Mouse (Mus musculus) midbrain, embryonic 12.5 days (tissue): ENCODE measurements around the gene Eif5. TPM values are rescaled to one million over a fixed set of nuclear protein-coding genes. Genes with fewer than 3 reads are reported as not detected.
A peak's percentile ranks its signal among the peaks of the same experiment; 100 is the strongest.

Source experiments
- ATAC-seq: fragments of 200-750 bp; cut with Nextera tagmentation; 2 replicates; pipeline ENCODE4 v1.8.0; 2017; ENCODE audit warnings: low read depth, moderate TSS enrichment, moderate library complexity; ENCODE audit not compliant: low FRiP score
- H3K27ac ChIP-seq: fragments of 300-500 bp; sonication (generic); replicated peaks from 2 replicates; pipeline ENCODE4 v1.5.1; 2016; ENCODE audit warnings: mild to moderate bottlenecking
- H3K27me3 ChIP-seq: fragments of 300-500 bp; sonication (generic); 2 replicates; pipeline ENCODE4 v1.6.1; 2016; ENCODE audit warnings: mild to moderate bottlenecking
- H3K36me3 ChIP-seq: fragments of 300-500 bp; sonication (generic); 2 replicates; pipeline ENCODE4 v1.6.1; 2016
- H3K4me1 ChIP-seq: fragments of 300-500 bp; sonication (generic); 2 replicates; pipeline ENCODE4 v1.6.1; 2016
- H3K4me2 ChIP-seq: fragments of 300-500 bp; sonication (generic); replicated peaks from 2 replicates; pipeline ENCODE4 v1.6.1; 2016; ENCODE audit warnings: mild to moderate bottlenecking, moderate library complexity
- H3K4me3 ChIP-seq: fragments of 300-500 bp; sonication (generic); 2 replicates; pipeline ENCODE4 v1.5.1; 2016; ENCODE audit warnings: mild to moderate bottlenecking
- H3K9ac ChIP-seq: fragments of 300-500 bp; sonication (generic); replicated peaks from 2 replicates; pipeline ENCODE4 v1.6.1; 2016; ENCODE audit warnings: mild to moderate bottlenecking, moderate library complexity
- H3K9me3 ChIP-seq: fragments of 300-500 bp; sonication (generic); 2 replicates; pipeline ENCODE4 v1.6.1; 2016; ENCODE audit warnings: mild to moderate bottlenecking
- WGBS: fragments of 180-500 bp; shearing (Covaris S2); methylation state at CpG from one replicate; pipeline ENCODE4 v1.1.7; 2016; 5-methylcytosine and 5-hydroxymethylcytosine counted together
- polyA plus RNA-seq: library from polyadenylated mRNA; unstranded; fragments of >200 nt; fragmentation: Nextera tagmentation; extraction: Ambion mirVana; gene quantifications from 2 replicates; pipeline ENCODE4 v1.2.1, GENCODE M21; 2016

Gene Eif5
- polyA plus RNA-seq, 1 experiment from 2014 or later: 692 TPM

- Histone ChIP-seq H3K27ac (no peak overlapping the region), H3K4me1 (peaks cover 24% of the 10 kb centered on the region), H3K4me3 (no peak overlapping the region), H3K36me3 (no peaks in the 10 kb centered on the region; the same call in 1 of the 2 replicates), H3K4me2 (0 out of 2 replicates have a peak overlapping the region, but pooled peaks have one; percentile 97), H3K27me3 (no peaks in the 10 kb centered on the region), H3K9ac (no peak overlapping the region), H3K9me3 (no peaks in the 10 kb centered on the region)
- ATAC-seq: no peak
- WGBS: 82% methylated on average over 7 of the region's 7 CpGs
These were observed 34.6 kb downstream of the Eif5 start for GRCm38 (mm10) chr12:111572406-111572805.

GRCm38 (mm10) chr12:111573315-111573714 lies 35.5 kb downstream of the Eif5 start:
- Histone ChIP-seq H3K9me3 (no peaks in the 10 kb centered on the region), H3K27me3 (no peaks in the 10 kb centered on the region), H3K27ac (0 out of 2 replicates have a peak overlapping the region, but pooled peaks have one; percentile 96), H3K4me3 (peak overlapping the region; percentile 100), H3K4me1 (peaks cover 24% of the 10 kb centered on the region), H3K9ac (peak overlapping the region; percentile 100), H3K36me3 (no peaks in the 10 kb centered on the region; the same call in 1 of the 2 replicates), H3K4me2 (peak overlapping the region; percentile 97)
- WGBS: 36% methylated on average over 6 of the region's 6 CpGs
- no peak for ATAC-seq

- ATAC-seq: peak; percentile 98
- peak within 1 kb of the TSS; percentile 100 for H3K9ac ChIP-seq
- peak within 1 kb of the TSS; percentile 96 for H3K27ac ChIP-seq
- H3K4me1 ChIP-seq: peaks cover 24% of the 10 kb centered on the region
- H3K4me2 ChIP-seq: peak within 1 kb of the TSS; percentile 97
- H3K9me3 ChIP-seq: no peaks in the 10 kb centered on the region
- WGBS: under 1% methylated on average over 52 of the region's 75 CpGs
- H3K4me3 ChIP-seq: peak within 1 kb of the TSS; percentile 100
- H3K27me3 ChIP-seq: no peaks in the 10 kb centered on the region
- no peaks in the 10 kb centered on the region; the same call in 1 of the 2 replicates for H3K36me3 ChIP-seq
These were observed 36.5 kb downstream of the Eif5 start, which contains the start of gene Mark3 for GRCm38 (mm10) chr12:111574074-111574886. Mark3 (plus strand) TSS chr12:111574523.

GRCm38 (mm10) chr12:111574887-111575838 lies 37.3 kb downstream of the Eif5 start:
- H3K4me3 ChIP-seq: peak overlapping the region; percentile 100

GRCm38 (mm10) chr12:111583058-111583457 lies 45.2 kb downstream of the Eif5 start:
- WGBS: 93% methylated on average over 1 of the region's 1 CpGs
- H3K27me3 ChIP-seq: no peaks in the 10 kb centered on the region
- H3K4me1 ChIP-seq: 0 out of 2 replicates have a peak, but pooled peaks cover 5% of the 10 kb centered on the region
- no peaks in the 10 kb centered on the region for H3K9me3 ChIP-seq
- no peak overlapping the region for H3K4me3 ChIP-seq
- peaks cover 3% of the 10 kb centered on the region; the same call in 1 of the 2 replicates for H3K36me3 ChIP-seq
- no peak overlapping the region for H3K4me2 ChIP-seq
- no peak for ATAC-seq
- H3K27ac ChIP-seq: no peak overlapping the region
- H3K9ac ChIP-seq: no peak overlapping the region

More at GRCm38 (mm10) chr12:111574887-111575838, 37.3 kb downstream of the Eif5 start:
- Histone ChIP-seq H3K27me3 (no peaks in the 10 kb centered on the region), H3K9ac (peak overlapping the region; percentile 100), H3K4me2 (peak overlapping the region; percentile 97), H3K27ac (peak overlapping the region; percentile 96), H3K4me1 (peaks cover 24% of the 10 kb centered on the region), H3K9me3 (no peaks in the 10 kb centered on the region), H3K36me3 (no peaks in the 10 kb centered on the region; the same call in 1 of the 2 replicates)
- WGBS: under 1% methylated on average over 58 of the region's 58 CpGs
- ATAC-seq: peak; percentile 35; the same call in 1 of the 2 replicates

GRCm38 (mm10) chr12:111584401-111584800 lies 46.6 kb downstream of the Eif5 start:
- H3K36me3 ChIP-seq: peaks cover 3% of the 10 kb centered on the region; the same call in 1 of the 2 replicates
- H3K9me3 ChIP-seq: no peaks in the 10 kb centered on the region
- 91% methylated on average over 1 of the region's 1 CpGs for WGBS
- no peak overlapping the region for H3K9ac ChIP-seq
- H3K27me3 ChIP-seq: no peaks in the 10 kb centered on the region
- ATAC-seq: no peak
- H3K4me3 ChIP-seq: no peak overlapping the region
- H3K4me2 ChIP-seq: no peak overlapping the region
- H3K4me1 ChIP-seq: 0 out of 2 replicates have a peak, but pooled peaks cover 5% of the 10 kb centered on the region
- H3K27ac ChIP-seq: no peak overlapping the region

- WGBS: 92% methylated on average over 12 of the region's 12 CpGs
- H3K36me3 ChIP-seq: no peaks in the 10 kb centered on the region; the same call in 1 of the 2 replicates
- no peak overlapping the region for H3K27ac ChIP-seq
- H3K9ac ChIP-seq: no peak overlapping the region
- 0 out of 2 replicates have a peak, but pooled peaks cover 5% of the 10 kb centered on the region for H3K4me1 ChIP-seq
- no peak overlapping the region for H3K4me2 ChIP-seq
- no peaks in the 10 kb centered on the region for H3K9me3 ChIP-seq
- H3K4me3 ChIP-seq: no peak overlapping the region
- H3K27me3 ChIP-seq: no peaks in the 10 kb centered on the region
- no peak for ATAC-seq
These were observed 49.4 kb downstream of the Eif5 start for GRCm38 (mm10) chr12:111587252-111587651.

GRCm38 (mm10) chr12:111592407-111593021 lies 54.7 kb downstream of the Eif5 start:
- WGBS: 93% methylated on average over 14 of the region's 14 CpGs

GRCm38 (mm10) chr12:111593775-111594174 lies 56.0 kb downstream of the Eif5 start:
- H3K9me3 ChIP-seq: no peaks in the 10 kb centered on the region
- ATAC-seq: no peak
- H3K9ac ChIP-seq: no peak overlapping the region
- H3K4me1 ChIP-seq: no peaks in the 10 kb centered on the region
- H3K27me3 ChIP-seq: no peaks in the 10 kb centered on the region
- H3K4me3 ChIP-seq: no peak overlapping the region
- no peak overlapping the region for H3K27ac ChIP-seq
- 87% methylated on average over 2 of the region's 2 CpGs for WGBS
- H3K36me3 ChIP-seq: peaks cover 55% of the 10 kb centered on the region
- no peak overlapping the region for H3K4me2 ChIP-seq

More at GRCm38 (mm10) chr12:111592407-111593021, 54.7 kb downstream of the Eif5 start:
- Histone ChIP-seq H3K4me1 (no peaks in the 10 kb centered on the region), H3K9me3 (no peaks in the 10 kb centered on the region), H3K36me3 (peaks cover 44% of the 10 kb centered on the region), H3K4me2 (no peak overlapping the region), H3K27me3 (no peaks in the 10 kb centered on the region), H3K4me3 (no peak overlapping the region), H3K27ac (no peak overlapping the region), H3K9ac (no peak overlapping the region)
- ATAC-seq: no peak
